Mouse (Mus musculus): ENCODE results near the gene Ntpcr.

The Ntpcr gene

DNA sequence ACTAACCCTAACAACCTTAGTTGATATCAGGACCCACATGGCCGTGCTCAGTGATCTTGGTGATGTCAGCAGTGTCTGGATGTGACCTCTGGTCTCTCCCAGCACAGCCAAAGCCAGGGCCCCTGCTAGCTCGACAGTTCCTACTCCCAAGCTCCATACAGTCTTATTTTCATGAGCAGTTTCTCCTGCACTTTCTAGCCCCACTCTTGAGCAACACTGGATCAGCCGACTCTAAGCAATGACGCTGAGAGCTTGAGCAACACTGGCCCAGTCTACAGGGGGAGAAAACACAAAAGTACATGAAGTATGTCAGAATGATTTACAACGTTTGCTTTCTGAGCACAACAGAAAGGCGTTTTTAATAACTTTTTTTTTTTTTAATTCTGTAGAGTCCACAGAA, 47.0 kb downstream of the Ntpcr start:
- no peak for DNase-seq

GRCm38 (mm10) chr8:125777478-125778164, 47.9 kb downstream of the Ntpcr start:
- DNase-seq, result no peak

GRCm38 (mm10) chr8:125778919-125779318, 49.2 kb downstream of the Ntpcr start:
- no peak for DNase-seq

DNA sequence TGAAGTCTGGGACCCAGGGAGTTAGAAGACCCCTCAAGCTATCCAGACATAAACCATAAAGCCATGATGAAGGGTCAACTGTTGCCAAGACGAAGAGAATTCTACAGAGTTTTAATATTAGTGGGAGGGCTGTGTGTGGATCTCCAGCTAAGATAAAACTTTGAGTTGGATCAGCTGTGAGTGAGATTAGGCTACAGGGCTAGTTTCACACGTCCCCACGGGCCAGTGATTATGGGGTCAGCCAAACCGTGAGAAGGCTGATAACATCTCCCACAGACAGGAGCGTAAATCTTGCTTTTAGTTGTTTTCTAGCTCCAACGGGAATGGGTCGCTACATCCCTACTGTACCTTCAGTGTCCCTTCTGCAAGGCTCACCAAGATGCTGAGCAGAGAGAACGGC, 49.9 kb downstream of the Ntpcr start:
- no peak for DNase-seq

GRCm38 (mm10) chr8:125782161-125782560, 52.4 kb downstream of the Ntpcr start:
- no peak for DNase-seq

DNA sequence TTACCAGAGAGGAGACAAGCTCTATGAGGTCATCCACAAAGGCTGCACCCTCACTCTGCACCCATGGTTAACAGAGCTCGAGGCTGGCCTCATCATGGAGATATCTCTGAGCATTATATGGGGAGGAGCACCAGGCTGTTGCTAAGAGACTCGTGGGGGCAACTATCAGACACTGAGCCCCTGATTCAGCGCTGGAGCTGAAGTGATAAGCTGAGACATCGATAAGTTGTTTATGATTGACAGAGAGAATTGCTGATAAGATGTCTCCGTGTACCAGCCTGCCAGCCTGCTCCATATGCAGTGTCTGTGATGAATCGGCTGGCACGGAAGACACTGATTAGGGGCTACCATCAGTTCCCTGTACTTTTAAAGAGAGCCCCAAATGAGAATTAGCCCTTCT, 57.1 kb downstream of the Ntpcr start:
- DNase-seq, result no peak

DNA sequence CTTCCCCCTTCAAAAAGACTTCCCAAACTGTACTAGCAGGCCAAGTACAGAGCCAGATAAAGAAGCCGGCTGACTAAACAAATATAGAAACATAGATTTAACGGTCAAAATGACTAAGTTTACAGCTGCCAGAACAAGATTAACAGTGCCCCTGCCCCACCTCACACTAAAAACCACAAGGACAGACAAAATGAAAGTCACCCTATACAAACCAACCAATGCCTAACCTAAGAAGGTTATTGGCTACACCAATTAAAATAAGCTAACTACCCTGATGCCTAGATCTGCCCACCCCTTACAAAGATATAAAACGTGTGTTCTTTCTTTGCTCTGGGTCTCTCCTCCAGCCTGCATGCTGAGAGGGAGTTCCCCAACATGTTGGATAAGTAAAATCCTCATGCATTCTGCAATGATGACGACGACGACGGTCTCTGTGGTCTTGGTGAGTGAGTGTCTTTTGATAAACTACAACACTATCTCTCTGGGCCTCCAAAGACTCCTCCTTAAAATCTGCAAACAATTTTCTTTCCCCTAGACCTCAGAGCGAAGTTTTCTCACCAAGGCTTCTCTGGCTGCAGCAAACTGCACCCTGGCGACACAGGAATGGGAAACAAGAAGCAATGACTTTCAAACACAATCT, 63.2 kb downstream of the Ntpcr start:
- DNase-seq, result no peak

- no peak for DNase-seq
Measured at GRCm38 (mm10) chr8:125795341-125795740, 65.6 kb downstream of the Ntpcr start.

- DNase-seq, result no peak
Measured at GRCm38 (mm10) chr8:125796970-125797369, 67.2 kb downstream of the Ntpcr start.
